Mouse (Mus musculus): ENCODE data around the gene Naip6.
"Not testable (repeated sequence)": the region's sequence is repeated elsewhere in the genome, so short reads cannot be mapped to it uniquely, and the experiment has no call there.

The Naip6 gene

GRCm38 (mm10) chr13:100317256-100317893 is at the start of gene Naip6:
Gene Naip6 (minus strand): TSS chr13:100317674.
- DNase-seq: not testable (repeated sequence)

- not testable (repeated sequence) for DNase-seq
Measured at GRCm38 (mm10) chr13:100352315-100352714, 34.8 kb upstream of the Naip6 start.

- not testable (repeated sequence) for DNase-seq
Measured at GRCm38 (mm10) chr13:100349510-100350173, 32.2 kb upstream of the Naip6 start.

GRCm38 (mm10) chr13:100341822-100342221 is 24.3 kb upstream of the Naip6 start:
- no peak for DNase-seq

- not testable (repeated sequence) for DNase-seq
Measured at GRCm38 (mm10) chr13:100331728-100332127, 14.3 kb upstream of the Naip6 start.

GRCm38 (mm10) chr13:100328899-100329298 is 11.4 kb upstream of the Naip6 start:
- not testable (repeated sequence) for DNase-seq

GRCm38 (mm10) chr13:100328029-100328428 is 10.6 kb upstream of the Naip6 start:
- not testable (repeated sequence) for DNase-seq

- not testable (repeated sequence) for DNase-seq
Measured at GRCm38 (mm10) chr13:100322266-100322837, 4.9 kb upstream of the Naip6 start.

- DNase-seq: no peak
Measured at GRCm38 (mm10) chr13:100284611-100285010, 32.9 kb downstream of the Naip6 start.

GRCm38 (mm10) chr13:100271474-100272132 is 45.9 kb downstream of the Naip6 start:
- DNase-seq: not testable (repeated sequence)

GRCm38 (mm10) chr13:100256996-100257395 is 60.5 kb downstream of the Naip6 start:
- DNase-seq: not testable (repeated sequence)

- not testable (repeated sequence) for DNase-seq
Measured at GRCm38 (mm10) chr13:100255925-100256324, 61.5 kb downstream of the Naip6 start.

GRCm38 (mm10) chr13:100251897-100252296 is 65.6 kb downstream of the Naip6 start:
- DNase-seq: not testable (repeated sequence)

GRCm38 (mm10) chr13:100246896-100247519 is 70.5 kb downstream of the Naip6 start:
- DNase-seq: not testable (repeated sequence)

- DNase-seq: not testable (repeated sequence)
Measured at GRCm38 (mm10) chr13:100246223-100246622, 71.3 kb downstream of the Naip6 start, which contains the start of gene Naip5. Gene Naip5 (minus strand): TSS chr13:100246323.

GRCm38 (mm10) chr13:100243702-100244101 is 73.8 kb downstream of the Naip6 start:
- DNase-seq: no peak

Data from kidney, postnatal 4 days (tissue).